Mouse (Mus musculus) heart, adult 11 months (tissue): ENCODE measurements around the gene Lrrc4b.

ENCODE experiments used
- DNase-seq: peaks from one replicate; pipeline ENCODE4 v3.0.0; 2022

Gene Lrrc4b

GRCm38 (mm10) chr7:44437188-44437587, 8.4 kb downstream of the Lrrc4b start:
- DNase-seq: no peak

- no peak for DNase-seq
Observed at GRCm38 (mm10) chr7:44437933-44438332, 9.1 kb downstream of the Lrrc4b start.

DNA sequence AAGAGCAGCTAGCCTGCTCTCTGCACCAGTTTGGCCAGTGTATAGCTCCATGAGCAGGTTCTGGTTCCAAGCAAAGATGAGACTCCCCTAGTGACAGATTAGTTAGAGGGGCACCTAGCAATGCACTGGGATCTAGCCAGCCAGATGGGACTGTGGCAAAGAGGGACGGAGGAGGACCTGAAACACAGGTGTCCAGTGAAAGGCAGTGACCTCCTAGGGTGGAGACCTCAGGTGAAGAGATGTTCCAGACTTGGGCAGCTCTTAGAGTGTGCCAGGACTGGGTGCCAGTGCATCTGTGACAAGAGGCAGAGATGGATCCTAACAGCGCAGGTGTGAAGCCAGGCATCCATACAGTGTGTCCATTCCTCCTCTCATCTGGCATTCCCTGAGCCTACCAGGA, 10.9 kb downstream of the Lrrc4b start:
- DNase-seq: no peak

DNA sequence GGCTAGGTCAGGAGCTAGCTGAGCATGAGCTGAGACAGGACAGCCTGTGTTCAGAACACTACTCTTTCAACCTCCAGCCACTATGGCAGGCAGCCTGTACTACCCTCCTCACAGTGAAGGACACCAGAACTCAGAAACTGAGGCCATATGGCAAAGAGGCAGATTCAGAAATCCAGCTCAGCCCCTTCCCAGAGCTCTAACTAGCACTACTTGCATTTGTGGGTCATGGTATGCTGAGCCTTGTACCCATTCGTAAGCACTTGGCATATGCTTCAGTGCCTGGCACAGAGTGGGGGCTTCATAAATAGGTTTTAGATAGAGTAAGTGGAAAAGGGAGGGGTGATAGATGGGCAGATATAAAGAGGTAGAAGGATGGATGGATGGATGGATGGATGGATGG, 11.7 kb downstream of the Lrrc4b start:
- DNase-seq: no peak

GRCm38 (mm10) chr7:44441180-44441579, 12.4 kb downstream of the Lrrc4b start:
- DNase-seq: no peak

DNA sequence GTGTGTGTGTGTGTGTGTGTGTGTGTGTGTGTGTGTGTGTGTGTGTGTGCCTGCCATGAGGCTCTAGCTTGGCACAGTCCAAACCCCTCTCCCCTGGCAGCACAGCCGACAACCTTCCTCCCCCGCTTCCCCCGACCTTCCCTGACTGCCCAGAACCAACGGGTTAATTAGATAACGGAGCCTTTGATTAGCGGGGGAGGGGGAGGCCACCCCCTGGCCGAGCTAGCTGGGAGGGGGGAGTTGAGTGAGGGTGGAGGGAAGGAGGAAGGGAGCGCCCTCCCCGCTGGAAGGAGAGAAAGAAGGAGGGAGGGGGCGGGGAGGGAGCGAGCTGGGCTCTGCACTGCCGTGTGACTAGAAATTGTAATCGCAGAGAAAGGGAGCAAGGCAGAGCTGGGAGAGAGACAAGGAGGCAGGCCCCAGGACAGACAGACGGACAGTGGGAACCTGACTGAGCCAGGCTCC, 12.9 kb downstream of the Lrrc4b start:
- no peak for DNase-seq

- no peak for DNase-seq
Observed at GRCm38 (mm10) chr7:44442407-44442821, 13.6 kb downstream of the Lrrc4b start.

DNA sequence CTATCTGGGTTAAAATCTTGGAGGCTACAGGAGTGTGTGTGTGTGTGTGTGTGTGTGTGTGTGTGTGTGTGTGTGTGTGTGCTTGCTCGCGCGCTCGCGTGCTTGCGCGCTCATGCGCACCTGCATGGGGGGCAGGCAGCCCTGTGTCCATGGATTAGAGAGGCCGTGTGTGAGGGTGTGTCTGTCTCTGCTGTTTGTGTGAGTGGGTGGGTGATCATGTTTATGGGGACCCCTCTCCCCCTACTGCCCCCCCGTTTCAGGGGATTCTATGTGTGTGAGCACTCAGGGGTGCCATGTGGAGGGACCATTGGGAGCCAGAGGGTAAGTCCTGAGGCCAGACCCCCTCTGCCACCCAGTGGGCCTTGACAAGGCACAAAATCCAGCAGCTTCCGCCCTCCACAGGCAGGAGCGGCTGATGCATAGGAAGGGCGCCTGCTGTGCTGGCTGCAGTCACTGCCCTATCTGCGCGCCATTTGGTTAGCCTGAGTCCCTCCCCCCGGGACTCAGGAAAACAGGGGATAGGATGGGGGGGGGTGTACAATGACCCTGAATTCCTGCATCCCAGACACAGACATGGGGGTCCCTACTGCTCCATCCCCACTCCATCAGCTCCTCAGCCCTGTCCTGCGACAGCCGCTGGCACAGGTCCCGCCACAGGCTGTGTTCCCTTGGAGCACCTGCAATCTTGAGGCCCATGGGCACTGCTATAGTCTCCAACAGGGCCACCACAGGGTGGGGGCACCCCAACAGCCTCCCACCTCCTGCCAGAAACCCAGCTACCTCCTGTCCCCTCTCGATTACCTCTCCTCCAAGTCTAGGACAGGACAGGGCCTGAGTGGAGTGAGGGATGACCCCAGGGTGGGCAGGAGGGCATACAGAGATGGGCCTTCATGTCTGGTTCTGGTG, 14.7 kb downstream of the Lrrc4b start:
- no peak for DNase-seq

DNA sequence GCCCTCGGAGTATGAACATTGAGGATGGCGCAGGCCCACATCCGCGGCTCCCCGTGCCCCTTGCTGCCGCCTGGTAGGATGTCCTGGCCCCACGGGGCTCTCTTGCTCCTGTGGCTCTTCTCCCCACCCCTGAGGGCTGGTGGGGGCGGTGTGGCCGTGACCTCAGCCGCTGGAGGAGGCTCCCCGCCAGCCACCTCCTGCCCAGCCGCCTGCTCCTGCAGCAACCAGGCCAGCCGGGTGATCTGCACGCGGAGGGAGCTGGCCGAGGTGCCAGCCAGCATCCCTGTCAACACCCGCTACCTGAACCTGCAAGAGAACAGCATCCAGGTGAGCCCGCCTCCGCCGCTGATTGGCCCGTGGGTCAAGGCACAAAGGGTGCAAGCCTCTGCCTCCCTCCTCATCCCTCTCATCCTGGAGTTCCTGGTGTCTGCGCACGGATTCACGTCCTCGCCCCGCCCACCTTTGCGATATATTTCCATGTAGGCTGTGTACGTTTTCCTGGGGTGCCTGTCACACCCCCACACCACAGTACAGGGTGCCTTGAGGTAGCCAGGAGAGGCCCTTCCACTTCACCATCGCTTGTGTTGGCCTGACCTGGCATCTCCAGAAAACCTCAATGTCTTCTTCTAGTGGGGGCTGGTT, 16.2 kb downstream of the Lrrc4b start:
- DNase-seq: peak; percentile 95

DNA sequence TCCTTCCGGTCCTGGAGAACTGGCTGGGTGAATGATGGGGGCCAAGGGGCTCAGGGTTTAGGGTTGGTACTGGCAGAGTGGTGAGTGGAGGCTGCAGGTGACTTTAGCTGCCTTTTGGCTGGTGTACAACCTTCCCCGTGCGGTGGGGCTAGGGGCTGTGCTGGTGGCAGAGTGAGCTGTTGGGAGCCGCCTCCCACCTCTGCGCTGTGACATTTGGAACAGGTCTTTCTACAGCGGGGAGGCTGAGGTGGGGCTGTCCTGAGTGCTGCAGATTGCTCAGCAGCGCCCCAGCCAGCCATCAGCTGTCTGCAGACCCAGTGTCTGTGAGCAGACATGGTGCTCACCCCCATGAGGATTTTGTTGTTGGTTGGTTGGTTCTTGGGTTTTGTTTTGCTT, 16.7 kb downstream of the Lrrc4b start:
- DNase-seq: no peak

DNA sequence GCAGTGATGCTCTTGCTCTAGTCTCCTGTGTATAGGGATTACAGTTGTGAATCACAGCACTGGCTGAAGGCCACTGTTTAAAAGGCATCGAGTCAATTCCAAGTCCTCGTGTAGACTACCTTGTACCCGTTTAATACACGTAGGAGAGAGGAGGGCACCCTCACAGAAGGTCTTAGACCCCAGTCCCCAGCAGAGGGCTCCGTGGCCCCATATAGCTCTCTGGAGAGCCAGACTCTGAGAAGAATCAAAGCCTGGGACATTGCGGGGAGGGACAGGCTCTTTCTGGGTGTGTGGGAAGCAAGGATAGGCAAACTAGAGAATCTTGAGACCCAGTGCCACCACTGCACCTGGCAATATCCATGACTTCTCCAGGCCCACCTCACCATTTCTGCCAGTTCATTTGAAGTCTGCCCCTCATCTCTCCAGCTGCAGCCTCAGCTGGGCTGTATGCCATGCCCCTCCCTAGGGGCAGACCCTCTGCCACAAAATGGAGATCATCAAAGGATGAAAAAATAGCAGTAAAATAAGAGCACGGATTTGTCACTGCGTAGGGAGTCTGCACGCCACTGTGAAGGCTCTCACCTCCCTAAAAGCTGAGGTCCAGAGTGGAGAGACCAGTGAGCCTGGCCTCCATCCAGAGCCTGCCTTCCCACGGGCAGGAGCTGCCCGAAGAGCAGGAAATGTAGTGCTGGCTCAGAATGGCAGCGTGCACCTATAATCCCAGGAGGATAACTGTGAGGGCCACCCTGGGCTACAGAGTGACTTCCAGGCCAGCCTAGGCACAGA, 17.4 kb downstream of the Lrrc4b start:
- no peak for DNase-seq

DNA sequence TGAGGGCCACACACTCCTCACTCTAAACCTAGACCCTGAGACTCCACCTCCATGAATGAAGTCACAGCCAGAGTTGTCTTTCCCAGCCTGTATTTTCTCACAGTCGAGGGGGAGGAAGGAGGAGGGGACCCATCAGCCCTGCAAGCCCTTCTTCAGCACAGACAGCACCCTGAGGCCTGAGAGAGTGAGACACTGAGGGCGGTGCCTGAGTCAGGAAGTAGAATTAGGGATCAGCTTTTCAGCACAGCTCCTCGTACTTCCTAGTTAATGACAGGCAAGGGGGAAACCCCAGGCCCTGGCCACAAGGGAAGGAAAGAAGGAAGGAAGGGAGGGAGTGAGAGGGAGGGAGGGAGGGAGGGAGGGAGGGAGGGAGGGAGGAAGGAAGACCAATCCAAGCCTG, 24.4 kb downstream of the Lrrc4b start:
- peak; percentile 90 for DNase-seq

GRCm38 (mm10) chr7:44456302-44456701, 27.5 kb downstream of the Lrrc4b start:
- DNase-seq: no peak

GRCm38 (mm10) chr7:44460067-44460466, 31.2 kb downstream of the Lrrc4b start:
- peak; percentile 83 for DNase-seq

DNA sequence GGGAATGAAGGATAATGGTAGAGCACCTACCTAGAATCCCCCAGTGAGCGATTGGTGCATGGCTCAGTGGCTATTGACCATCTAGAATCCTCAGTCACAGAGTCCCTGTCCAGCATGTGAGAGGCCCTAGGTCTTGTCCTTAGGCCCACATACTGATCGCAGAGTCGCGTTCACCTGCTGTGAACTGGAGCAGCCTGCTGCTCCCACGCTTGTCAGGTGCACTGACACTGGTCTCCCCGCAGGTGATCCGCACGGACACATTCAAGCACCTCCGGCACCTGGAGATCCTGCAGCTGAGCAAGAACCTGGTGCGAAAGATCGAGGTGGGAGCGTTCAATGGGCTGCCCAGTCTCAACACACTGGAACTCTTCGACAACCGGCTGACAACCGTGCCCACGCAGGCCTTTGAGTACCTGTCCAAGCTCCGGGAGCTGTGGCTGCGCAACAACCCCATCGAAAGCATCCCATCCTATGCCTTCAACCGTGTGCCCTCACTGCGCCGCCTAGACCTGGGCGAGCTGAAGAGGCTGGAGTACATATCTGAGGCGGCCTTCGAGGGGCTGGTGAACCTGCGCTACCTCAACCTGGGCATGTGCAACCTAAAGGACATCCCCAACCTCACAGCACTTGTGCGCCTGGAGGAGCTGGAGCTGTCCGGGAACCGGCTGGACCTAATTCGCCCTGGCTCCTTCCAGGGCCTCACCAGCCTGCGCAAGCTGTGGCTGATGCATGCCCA, 32.1 kb downstream of the Lrrc4b start:
- DNase-seq: peak; percentile 86

- DNase-seq: peak; percentile 91
Observed at GRCm38 (mm10) chr7:44461503-44462217, 32.8 kb downstream of the Lrrc4b start.

GRCm38 (mm10) chr7:44462218-44463055, 33.6 kb downstream of the Lrrc4b start:
- DNase-seq: peak; percentile 86

- no peak for DNase-seq
Observed at GRCm38 (mm10) chr7:44463056-44463425, 34.2 kb downstream of the Lrrc4b start.

- peak; percentile 81 for DNase-seq
Observed at GRCm38 (mm10) chr7:44463556-44464225, 34.9 kb downstream of the Lrrc4b start.

DNA sequence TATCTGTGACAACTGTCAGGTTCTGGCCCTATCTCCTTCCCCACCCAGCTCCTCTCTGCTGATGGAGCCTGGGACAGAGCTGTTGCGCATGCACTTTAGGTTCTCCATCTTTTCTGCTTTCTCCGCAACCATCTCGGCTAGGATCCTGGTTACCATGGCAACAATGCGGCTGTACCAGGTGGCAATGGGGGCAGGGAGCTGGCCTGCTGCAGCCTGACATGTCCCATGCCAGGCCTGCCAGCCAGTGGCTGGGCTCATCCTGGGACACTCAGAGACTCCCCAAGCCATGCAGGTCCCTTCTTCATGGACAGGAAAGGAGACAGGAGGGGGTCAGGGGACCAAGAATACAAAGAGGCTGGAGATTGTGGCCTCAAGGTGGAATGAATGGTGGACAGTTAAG, 35.7 kb downstream of the Lrrc4b start:
- peak; percentile 89 for DNase-seq
